Mouse (Mus musculus) retina, postnatal 7 days (tissue): Measurements from ENCODE around the gene Stk24.

Experiments
- DNase-seq: peaks from one replicate; pipeline ENCODE4 v3.0.0-alpha.2; 2012; ENCODE audit warnings: low read depth, low spot score

Gene Stk24

GRCm38 (mm10) chr14:121314934-121315333 lies 64.9 kb downstream of the Stk24 start:
- no peak for DNase-seq

GRCm38 (mm10) chr14:121313283-121313682 lies 66.5 kb downstream of the Stk24 start:
- no peak for DNase-seq

DNA sequence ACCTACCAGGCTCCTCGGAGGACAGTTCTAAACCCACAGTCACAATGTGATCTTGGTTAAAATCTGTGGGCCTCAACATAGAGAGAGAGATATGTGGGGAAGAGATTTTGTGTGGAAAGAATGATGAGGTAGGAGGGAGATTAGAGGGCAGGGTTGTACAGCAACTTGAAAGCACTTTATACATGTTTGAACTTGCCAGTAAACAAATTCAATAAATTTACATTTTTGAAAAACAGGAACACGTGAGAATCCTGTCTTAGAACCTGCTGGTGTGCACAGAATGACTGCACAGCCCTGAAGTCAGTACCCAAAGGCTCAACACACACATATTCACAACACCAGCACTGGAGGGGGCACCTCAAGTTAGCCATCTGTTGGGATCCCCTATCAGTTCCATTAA lies 68.7 kb downstream of the Stk24 start:
- no peak for DNase-seq

- no peak for DNase-seq
Observed at GRCm38 (mm10) chr14:121310325-121311080, 69.3 kb downstream of the Stk24 start.

DNA sequence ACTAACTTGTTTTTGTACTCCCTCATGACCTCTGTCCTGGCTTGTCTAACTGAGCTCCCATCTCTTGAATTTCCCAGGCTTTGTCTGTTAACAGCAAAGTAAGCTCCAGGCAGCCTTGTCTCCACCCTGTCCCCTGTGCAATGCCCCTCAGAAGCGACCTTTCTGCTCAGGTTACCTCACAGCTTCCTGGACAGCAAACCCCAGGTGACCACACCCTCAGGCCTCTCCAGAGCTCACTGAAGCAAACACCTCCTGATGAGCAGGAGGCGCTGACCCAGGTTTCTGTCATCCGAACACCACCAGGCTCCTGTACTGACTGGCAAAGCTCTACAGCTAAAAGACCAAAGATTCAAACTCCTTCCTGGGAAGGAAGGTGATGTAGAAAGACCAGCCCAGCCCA lies 69.9 kb downstream of the Stk24 start:
- no peak for DNase-seq

DNA sequence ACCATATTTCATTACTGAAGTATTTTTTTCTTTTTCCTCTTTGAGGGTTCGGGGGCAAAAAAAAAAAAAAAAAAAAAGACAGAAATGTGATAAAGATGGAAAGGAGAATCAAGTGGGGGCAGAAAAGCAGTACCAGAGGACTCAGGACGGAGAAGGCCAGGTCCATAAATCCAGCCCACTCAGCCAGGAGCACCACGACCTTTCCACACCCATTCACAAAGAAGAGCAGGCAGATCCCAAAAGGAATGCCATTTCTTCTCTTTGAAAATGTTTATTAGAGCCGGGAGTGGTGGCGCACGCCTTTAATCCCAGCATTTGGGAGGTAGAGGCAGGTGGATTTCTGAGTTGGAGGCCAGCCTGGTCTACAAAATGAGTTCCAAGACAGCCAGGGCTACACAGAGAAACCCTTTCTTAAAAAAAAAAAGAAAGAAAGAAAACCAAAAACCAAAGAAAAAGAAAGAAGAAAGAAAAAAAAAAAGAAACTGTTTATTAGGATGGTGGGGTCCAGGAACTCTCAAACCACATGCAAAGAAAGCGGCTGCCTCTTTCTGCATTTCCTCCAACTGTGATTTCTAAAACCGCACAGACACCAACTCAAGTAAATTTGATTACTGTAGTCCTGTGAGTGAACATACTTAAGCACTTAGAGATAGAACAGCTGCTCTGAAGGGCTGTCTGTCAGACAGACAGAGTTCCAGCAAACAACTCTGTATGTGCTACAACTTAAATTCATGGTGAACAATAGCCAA lies 74.3 kb downstream of the Stk24 start:
- no peak for DNase-seq

DNA sequence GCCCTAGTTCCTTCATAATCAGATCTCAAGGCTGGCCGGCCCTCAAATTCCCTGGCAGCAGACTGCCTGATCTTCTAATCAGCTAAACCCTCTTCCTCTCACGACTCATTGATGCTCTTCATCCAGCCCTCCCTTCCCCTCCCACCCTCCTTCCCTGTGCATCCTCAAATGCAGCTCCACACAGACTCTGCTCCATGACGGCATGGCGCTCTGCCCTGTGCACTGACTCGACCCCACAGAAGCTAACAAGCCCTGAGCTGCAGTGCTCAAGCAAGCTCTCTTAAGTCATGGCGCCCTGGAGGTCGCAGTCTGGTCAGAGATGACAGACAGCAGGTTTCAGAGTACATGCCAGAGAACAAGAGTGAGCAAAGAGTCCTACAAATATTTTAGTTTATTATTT lies 75.3 kb downstream of the Stk24 start:
- DNase-seq, result peak; percentile 13

- DNase-seq, result no peak
Observed at GRCm38 (mm10) chr14:121299093-121299492, 80.7 kb downstream of the Stk24 start.

DNA sequence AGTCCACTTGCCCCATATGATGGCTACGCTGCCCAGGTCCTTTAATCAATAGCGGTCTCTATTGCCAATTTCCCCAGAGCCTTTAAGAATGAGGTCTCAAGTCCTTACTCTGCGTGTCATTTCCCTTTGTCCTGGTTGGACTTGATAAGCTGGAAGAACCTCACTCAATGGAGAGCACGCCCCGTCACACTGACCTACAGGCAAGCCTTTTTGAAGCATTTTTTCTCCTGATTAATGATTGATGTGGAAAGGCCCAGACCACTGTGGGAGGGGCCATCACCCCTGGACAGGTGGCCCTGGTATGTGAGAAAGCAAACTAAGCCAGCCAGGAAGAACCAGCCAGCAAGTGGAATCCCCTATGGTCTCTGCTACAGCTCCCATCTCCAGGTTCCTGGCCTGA lies 81.3 kb downstream of the Stk24 start:
- DNase-seq, result no peak

DNA sequence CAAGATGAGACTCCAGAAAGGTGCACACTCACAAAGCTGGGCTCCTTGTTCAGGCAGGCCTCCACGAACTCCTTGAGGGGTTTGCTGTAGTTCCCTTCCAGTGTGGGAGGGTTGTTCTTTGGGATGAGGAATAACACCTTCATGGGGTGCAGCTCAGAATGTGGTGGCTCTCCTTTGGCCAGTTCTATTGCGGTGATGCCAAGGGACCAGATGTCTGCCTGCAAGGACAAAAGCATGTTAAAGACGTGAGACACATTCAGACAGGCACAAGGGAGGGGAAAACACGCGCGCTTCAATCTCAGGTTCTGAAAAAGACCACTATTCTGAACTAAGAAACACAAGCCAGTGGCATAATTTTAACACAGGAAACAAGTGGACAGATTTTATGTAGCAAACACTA lies 82.7 kb downstream of the Stk24 start:
- DNase-seq, result no peak

- no peak for DNase-seq
Observed at GRCm38 (mm10) chr14:121294484-121294883, 85.3 kb downstream of the Stk24 start.

DNA sequence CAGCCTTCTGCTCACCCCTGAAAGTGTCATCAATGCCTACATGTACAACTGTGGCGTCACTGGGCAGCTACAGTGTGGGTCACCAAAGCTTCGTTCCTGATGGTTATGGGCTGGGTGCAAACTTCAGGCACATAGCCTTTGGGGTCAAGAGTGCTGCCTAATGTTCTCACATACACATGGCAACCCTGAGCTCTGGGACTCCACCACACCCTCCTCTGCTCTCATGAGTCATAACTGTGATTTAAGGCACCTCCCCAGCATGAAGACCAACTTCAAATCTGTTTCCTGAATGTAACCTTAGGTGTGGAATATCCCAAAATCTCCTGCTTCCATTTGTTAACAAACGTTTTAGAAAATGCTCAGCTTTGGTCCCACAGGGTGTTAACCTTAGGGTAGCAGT lies 87.4 kb downstream of the Stk24 start:
- no peak for DNase-seq

DNA sequence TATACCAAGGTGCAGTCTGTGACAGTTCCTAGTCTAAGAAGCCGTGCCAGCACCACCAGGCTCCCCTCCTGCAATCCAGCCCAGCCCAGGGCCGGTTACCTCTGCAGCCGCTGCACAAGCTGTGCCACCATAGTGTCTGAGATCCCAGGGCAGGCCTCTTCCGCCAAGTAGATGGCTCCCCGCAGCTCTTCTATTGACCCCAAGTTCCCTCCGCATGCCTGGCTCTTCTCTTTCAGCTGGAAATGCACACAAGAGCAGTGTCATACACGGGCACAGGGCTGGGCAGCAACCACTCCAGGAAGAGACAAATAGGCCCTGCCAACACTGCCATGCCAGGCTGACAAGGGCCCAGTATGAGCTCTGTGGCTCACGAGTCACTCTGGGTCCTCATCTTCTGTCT lies 87.9 kb downstream of the Stk24 start:
- DNase-seq, result no peak

- DNase-seq, result no peak
Observed at GRCm38 (mm10) chr14:121285379-121286120, 94.3 kb downstream of the Stk24 start.

DNA sequence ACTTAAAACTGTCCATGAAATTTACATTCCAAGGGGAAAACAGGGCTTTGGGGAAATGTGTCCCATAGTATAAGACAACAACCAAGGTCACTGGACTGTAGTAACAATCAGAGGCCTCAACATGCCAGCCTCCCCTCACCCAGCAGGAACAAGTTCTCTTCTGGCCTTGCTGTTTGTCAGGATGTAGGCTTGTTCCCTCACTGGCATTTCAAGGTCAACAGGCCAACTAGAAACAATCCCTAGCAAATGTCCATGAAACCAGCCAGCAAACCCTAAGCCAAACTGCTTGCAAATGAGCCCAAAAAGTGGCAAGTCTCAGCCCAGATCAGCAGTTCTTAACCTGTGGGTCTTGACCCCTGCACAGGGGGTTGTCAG lies 98.5 kb downstream of the Stk24 start:
- DNase-seq, result no peak

- no peak for DNase-seq
Observed at GRCm38 (mm10) chr14:121280601-121281335, 99.0 kb downstream of the Stk24 start.

DNA sequence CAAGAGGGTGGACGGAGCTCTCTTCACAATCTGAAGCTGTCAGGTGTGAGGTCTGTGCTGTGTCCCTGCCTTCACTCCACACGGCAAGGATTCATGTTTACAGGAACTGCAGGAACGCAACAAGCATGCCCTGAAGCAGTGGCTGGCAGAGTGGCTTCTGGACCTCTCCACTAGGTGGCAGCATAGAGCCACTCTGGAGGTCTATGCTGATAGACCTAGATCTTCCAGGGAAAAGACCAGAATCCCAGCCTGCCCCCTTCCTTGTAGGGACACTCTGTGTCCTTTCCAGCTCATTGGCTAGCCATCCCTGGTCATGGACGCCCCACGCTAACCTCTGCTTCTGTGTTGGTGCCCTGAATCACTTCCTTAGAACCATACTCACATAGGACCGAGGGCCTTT lies 100.7 kb downstream of the Stk24 start:
- DNase-seq, result peak; percentile 78

DNA sequence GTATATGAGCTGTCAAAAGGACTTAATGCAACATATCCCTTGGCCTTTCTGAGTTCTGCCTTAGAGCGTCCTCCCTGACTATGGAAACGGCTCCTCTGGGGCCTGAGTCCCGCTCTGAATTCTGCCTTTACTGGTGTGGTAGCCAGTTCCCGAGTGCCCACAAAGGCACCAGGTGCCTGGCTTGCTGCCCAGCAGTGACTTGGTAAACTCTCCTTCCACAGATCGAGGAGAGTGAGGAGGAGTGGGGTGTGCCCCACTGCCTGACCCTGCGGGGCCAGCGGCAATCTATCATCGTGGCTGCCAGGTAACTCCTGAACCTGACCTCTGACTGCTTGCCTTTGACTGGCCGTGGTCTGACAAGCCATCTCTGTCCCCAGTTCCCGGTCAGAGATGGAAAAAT lies 103.8 kb downstream of the Stk24 start:
- DNase-seq, result no peak

GRCm38 (mm10) chr14:121274985-121275384 lies 104.8 kb downstream of the Stk24 start:
- no peak for DNase-seq

DNA sequence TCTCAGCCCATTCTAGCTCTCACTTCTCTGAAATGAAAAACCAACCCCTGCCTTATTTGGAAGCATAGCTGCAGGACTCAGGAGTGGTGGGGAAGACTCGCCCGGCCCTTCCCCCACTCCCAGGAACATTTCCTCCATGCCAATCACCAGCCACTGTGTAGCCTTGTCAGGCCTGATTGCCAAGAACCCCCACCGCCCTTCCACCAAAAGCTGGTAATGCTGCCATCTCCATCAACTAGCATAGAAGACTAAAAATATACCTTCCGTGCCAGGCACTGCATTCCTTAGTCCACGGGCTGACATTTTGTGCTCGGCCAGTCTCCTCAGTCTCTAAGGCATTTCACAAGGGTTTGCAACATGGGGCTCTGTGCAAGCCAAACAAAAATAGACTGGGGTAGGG lies 109.3 kb downstream of the Stk24 start:
- DNase-seq, result no peak

GRCm38 (mm10) chr14:121267801-121268200 lies 112.0 kb downstream of the Stk24 start:
- no peak for DNase-seq

- DNase-seq, result no peak
Observed at GRCm38 (mm10) chr14:121264453-121264852, 115.4 kb downstream of the Stk24 start.
